Mouse (Mus musculus) heart, embryonic 15.5 days (tissue): ENCODE measurements around the gene Rtl10. TPM values are rescaled to one million over a fixed set of nuclear protein-coding genes. Genes with fewer than 3 reads are reported as not detected.

Experiments
- ATAC-seq: fragments of 200-750 bp; cut with Nextera tagmentation; replicated peaks from 2 replicates; pipeline ENCODE4 v1.8.0; 2017; ENCODE audit warnings: low read depth, moderate TSS enrichment; ENCODE audit not compliant: insufficient number of reproducible peaks, insufficient read depth, low FRiP score
- H3K27ac ChIP-seq: fragments of 300-500 bp; sonication (generic); 2 replicates; pipeline ENCODE4 v1.5.1; 2015; ENCODE audit warnings: mild to moderate bottlenecking, inconsistent platforms
- H3K27me3 ChIP-seq: fragments of 300-500 bp; sonication (generic); 2 replicates; pipeline ENCODE4 v1.6.1; 2015; ENCODE audit warnings: inconsistent platforms
- H3K36me3 ChIP-seq: fragments of 300-500 bp; sonication (generic); 2 replicates; pipeline ENCODE4 v1.6.1; 2015; ENCODE audit warnings: mild to moderate bottlenecking, inconsistent platforms
- H3K4me1 ChIP-seq: fragments of 300-500 bp; sonication (generic); replicated peaks from 2 replicates; pipeline ENCODE4 v1.6.1; 2015; ENCODE audit warnings: inconsistent platforms
- H3K4me2 ChIP-seq: fragments of 300-500 bp; sonication (generic); 2 replicates; pipeline ENCODE4 v1.6.1; 2015; ENCODE audit warnings: inconsistent platforms, mild to moderate bottlenecking, moderate library complexity
- H3K4me3 ChIP-seq: fragments of 300-500 bp; sonication (generic); 2 replicates; pipeline ENCODE4 v1.5.1; 2015; ENCODE audit warnings: mild to moderate bottlenecking, inconsistent platforms
- H3K9ac ChIP-seq: fragments of 300-500 bp; sonication (generic); 2 replicates; pipeline ENCODE4 v1.6.1; 2015; ENCODE audit warnings: mild to moderate bottlenecking, inconsistent platforms
- H3K9me3 ChIP-seq: fragments of 300-500 bp; sonication (generic); replicated peaks from 2 replicates; pipeline ENCODE4 v1.6.1; 2016; ENCODE audit warnings: inconsistent platforms
- WGBS: fragments of 180-500 bp; shearing (Covaris S2); methylation state at CpG from one replicate; pipeline ENCODE4 v1.1.7; 2015; ENCODE audit warnings: mixed read lengths; 5-methylcytosine and 5-hydroxymethylcytosine counted together
- polyA plus RNA-seq: library from polyadenylated mRNA; unstranded; fragments of >200 nt; fragmentation: Nextera tagmentation; extraction: Ambion mirVana; gene quantifications from 2 replicates; pipeline ENCODE4 v1.2.1, GENCODE M21; 2015

The Rtl10 gene
- polyA plus RNA-seq, 1 experiment from 2014 or later = 1.8 TPM

DNA sequence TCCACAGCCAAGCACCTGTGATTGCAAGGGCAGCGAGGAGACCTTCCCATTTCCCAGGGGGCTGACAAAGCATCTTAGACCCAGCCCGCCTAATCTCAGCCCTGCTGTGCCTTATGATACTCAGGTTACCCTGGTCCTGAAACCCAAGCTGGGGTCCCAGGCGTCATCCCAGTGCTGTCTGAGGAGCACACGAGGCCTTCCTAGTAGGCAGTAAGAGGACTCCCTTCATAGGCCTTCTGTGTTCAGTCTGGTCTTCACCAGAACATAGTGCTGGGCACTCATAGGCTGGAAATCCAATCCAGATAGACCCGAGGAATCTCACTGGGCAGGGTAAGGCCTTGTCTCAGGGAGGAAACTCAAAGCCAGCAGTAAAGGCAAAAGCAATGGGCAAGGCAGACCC is 14.9 kb upstream of the Rtl10 start:
- no peak overlapping the region for H3K27ac ChIP-seq
- no peaks in the 10 kb centered on the region for H3K36me3 ChIP-seq
- H3K4me3 ChIP-seq = no peak overlapping the region
- H3K4me1 ChIP-seq = no peaks in the 10 kb centered on the region
- no peak for ATAC-seq
- no peak overlapping the region for H3K4me2 ChIP-seq
- H3K9me3 ChIP-seq = no peaks in the 10 kb centered on the region
- WGBS = 66% methylated on average over 5 of the region's 5 CpGs
- H3K9ac ChIP-seq = no peak overlapping the region
- no peaks in the 10 kb centered on the region for H3K27me3 ChIP-seq

GRCm38 (mm10) chr16:18484386-18484785 is 14.3 kb upstream of the Rtl10 start:
- 35% methylated on average over 4 of the region's 4 CpGs for WGBS
- Histone ChIP-seq H3K27ac (no peak overlapping the region), H3K4me1 (no peaks in the 10 kb centered on the region), H3K9me3 (no peaks in the 10 kb centered on the region), H3K27me3 (no peaks in the 10 kb centered on the region), H3K4me3 (no peak overlapping the region), H3K36me3 (no peaks in the 10 kb centered on the region), H3K4me2 (no peak overlapping the region), H3K9ac (no peak overlapping the region)
- ATAC-seq = no peak

DNA sequence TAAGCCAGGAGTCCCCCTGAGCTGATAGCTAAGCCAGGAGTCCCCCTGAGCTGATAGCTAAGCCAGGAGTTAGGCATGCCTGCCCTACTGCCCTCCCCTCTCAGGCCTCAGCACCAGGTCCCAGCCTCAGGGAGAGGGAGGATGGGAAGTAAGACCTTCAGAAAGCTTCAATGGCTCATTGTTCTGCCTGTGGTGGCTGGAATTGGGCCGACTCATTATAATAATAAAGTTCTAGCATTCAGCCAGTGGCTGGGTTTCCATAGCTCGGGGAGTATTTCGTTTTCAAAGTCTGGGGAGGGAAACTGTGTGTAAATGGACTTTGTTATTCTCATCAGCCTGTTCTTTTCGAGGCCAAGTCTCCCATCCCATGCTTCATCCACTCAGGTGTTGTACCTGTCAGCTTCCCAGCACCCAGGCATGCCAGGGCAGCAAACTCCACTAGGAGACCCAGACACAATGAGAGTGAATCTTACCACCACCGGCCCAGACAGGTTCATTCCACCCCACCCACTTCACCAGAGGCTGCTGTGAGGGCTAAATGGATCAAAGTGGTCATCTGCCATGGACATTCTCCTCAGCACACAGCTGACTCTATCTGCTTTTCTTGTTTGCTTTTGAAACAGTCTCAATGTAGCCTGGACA is 13.8 kb upstream of the Rtl10 start:
- ATAC-seq = no peak
- H3K27ac ChIP-seq = no peak overlapping the region
- 55% methylated on average over 5 of the region's 5 CpGs for WGBS
- H3K4me1 ChIP-seq = no peaks in the 10 kb centered on the region
- H3K9ac ChIP-seq = no peak overlapping the region
- no peak overlapping the region for H3K4me2 ChIP-seq
- H3K4me3 ChIP-seq = no peak overlapping the region
- H3K36me3 ChIP-seq = no peaks in the 10 kb centered on the region
- no peaks in the 10 kb centered on the region for H3K27me3 ChIP-seq
- no peaks in the 10 kb centered on the region for H3K9me3 ChIP-seq

DNA sequence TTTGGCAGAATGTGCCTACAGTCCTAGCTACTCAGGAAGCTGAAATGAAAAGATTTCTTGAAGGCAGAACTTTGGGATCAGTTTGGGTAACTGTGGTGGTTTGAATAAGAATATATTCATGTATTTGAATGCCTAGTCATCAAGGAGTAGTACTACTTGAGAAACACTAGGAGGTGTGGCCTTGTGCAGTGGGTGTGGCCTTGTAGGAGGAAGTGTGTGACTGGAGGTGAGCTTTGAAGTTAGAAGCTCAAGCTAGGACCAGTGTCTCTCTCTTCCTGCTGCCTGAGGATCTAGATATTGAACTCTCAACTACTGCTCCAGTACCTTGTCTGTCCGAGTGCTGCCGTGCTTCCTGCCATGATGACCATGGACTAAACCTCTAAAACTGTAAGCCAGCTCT is 12.6 kb upstream of the Rtl10 start:
- Histone ChIP-seq H3K4me2 (no peak overlapping the region), H3K36me3 (no peaks in the 10 kb centered on the region), H3K4me3 (no peak overlapping the region), H3K9me3 (no peaks in the 10 kb centered on the region), H3K4me1 (no peaks in the 10 kb centered on the region), H3K9ac (no peak overlapping the region), H3K27ac (no peak overlapping the region), H3K27me3 (no peaks in the 10 kb centered on the region)
- no peak for ATAC-seq
- 90% methylated on average over 2 of the region's 2 CpGs for WGBS

GRCm38 (mm10) chr16:18490281-18490680 is 8.4 kb upstream of the Rtl10 start:
- Histone ChIP-seq H3K4me3 (no peak overlapping the region), H3K27ac (no peak overlapping the region), H3K9me3 (no peaks in the 10 kb centered on the region), H3K27me3 (no peaks in the 10 kb centered on the region), H3K4me1 (no peaks in the 10 kb centered on the region), H3K36me3 (no peaks in the 10 kb centered on the region), H3K9ac (no peak overlapping the region), H3K4me2 (no peak overlapping the region)
- WGBS = 90% methylated on average over 3 of the region's 3 CpGs
- no peak for ATAC-seq

- no peaks in the 10 kb centered on the region for H3K36me3 ChIP-seq
- no peak for ATAC-seq
- no peaks in the 10 kb centered on the region for H3K9me3 ChIP-seq
- H3K27ac ChIP-seq = no peak overlapping the region
- H3K27me3 ChIP-seq = no peaks in the 10 kb centered on the region
- H3K9ac ChIP-seq = no peak overlapping the region
- 63% methylated on average over 1 of the region's 1 CpGs for WGBS
- H3K4me2 ChIP-seq = no peak overlapping the region
- no peaks in the 10 kb centered on the region for H3K4me1 ChIP-seq
- H3K4me3 ChIP-seq = no peak overlapping the region
Measured at GRCm38 (mm10) chr16:18490894-18491293, 7.8 kb upstream of the Rtl10 start.

DNA sequence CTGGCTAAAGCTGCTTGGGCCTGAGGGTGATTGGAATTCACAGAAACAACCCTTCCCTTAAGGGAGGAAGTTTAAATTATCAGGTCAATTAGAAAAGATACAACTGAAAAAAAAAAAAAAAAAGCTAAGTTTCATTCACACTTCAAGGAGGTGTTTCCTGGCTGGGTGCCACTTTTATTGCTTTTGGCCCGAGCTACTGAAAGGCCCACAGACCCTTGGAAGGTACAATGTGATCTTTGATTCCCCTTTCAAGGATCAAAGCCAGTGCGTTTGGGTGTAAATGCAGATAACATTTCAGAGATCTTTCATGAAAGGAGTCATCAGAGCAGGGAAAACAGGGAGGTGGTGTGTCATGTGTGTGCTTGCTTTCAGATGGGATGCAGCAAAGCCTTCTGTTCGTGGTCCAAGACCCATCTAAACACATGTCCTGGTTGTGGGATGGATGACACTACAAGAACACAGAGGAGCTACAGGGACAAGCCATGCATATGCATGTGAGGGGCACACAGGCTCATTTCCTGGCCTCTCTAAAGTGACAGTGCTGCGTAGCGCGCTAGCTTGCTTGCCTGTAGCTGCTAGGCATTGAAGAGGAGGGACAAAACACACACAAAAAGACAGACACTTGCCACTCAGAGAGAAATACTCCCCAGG is 711 bp upstream of the Rtl10 start:
- Histone ChIP-seq H3K9me3 (no peaks in the 10 kb centered on the region), H3K27me3 (no peaks in the 10 kb centered on the region), H3K4me1 (peaks cover 21% of the 10 kb centered on the region), H3K9ac (peak overlapping the region; percentile 90), H3K4me3 (peak overlapping the region; percentile 89), H3K36me3 (peaks cover 7% of the 10 kb centered on the region; the same call in 1 of the 2 replicates), H3K27ac (peak overlapping the region; percentile 84), H3K4me2 (peak overlapping the region; percentile 92)
- 8% methylated on average over 6 of the region's 6 CpGs for WGBS
- ATAC-seq = peak; percentile 45

DNA sequence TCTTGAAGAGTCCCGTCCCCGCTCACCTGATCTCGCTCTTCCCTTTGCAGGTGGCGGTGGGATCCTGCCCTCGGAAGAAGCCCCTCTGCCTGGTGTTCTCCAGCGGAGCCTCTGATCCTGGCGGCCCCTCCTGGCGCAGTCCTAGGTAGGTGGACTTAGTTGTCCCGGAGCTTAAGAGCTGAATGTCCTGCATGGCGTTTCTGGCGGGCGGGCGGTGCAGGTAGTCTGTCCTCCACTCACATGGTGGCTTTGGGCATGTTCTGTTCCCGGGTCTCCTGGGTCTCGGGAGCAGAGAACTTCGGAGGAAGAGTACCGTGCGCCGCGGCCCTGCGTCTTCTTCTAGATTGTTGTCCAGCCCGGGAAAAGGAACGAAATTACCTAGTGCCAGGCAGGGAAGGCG is 295 bp downstream of the Rtl10 start:
- WGBS = under 1% methylated on average over 22 of the region's 24 CpGs
- Histone ChIP-seq H3K9ac (peak overlapping the region; percentile 90), H3K4me1 (peaks cover 21% of the 10 kb centered on the region), H3K9me3 (no peaks in the 10 kb centered on the region), H3K36me3 (peaks cover 10% of the 10 kb centered on the region; the same call in 1 of the 2 replicates), H3K4me2 (peak overlapping the region; percentile 92), H3K4me3 (peak overlapping the region; percentile 89), H3K27me3 (no peaks in the 10 kb centered on the region), H3K27ac (peak overlapping the region; percentile 57)
- no peak; the same call in 1 of the 2 replicates for ATAC-seq

DNA sequence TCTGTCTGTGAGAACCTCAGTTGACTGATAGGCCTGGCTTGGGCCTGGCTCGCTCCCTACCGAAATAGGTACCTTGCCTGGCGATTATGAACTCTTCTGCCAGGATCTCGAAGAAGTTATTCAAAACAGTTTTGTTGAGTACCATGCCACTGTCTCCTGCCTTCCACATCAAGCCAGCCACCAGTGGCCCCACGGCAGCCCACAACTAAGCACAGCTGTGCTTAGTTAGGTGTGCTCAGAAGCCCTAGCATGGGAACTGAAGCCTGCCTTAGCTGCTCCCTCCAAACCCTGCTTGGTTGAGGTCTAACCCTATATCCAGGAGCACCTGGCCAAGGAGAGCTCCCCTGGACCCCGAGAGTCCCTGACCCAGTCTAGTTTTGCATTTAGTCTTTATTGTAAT is 2.8 kb downstream of the Rtl10 start:
- H3K36me3 ChIP-seq = peaks cover 10% of the 10 kb centered on the region; the same call in 1 of the 2 replicates
- no peak overlapping the region for H3K4me2 ChIP-seq
- ATAC-seq = no peak
- no peak overlapping the region for H3K9ac ChIP-seq
- H3K9me3 ChIP-seq = no peaks in the 10 kb centered on the region
- no peak overlapping the region for H3K27ac ChIP-seq
- 92% methylated on average over 6 of the region's 6 CpGs for WGBS
- H3K4me1 ChIP-seq = peaks cover 21% of the 10 kb centered on the region
- H3K4me3 ChIP-seq = no peak overlapping the region
- H3K27me3 ChIP-seq = no peaks in the 10 kb centered on the region

- Histone ChIP-seq H3K36me3 (peaks cover 10% of the 10 kb centered on the region; the same call in 1 of the 2 replicates), H3K4me2 (no peak overlapping the region), H3K9ac (no peak overlapping the region), H3K4me1 (peaks cover 17% of the 10 kb centered on the region), H3K27ac (no peak overlapping the region), H3K27me3 (no peaks in the 10 kb centered on the region), H3K4me3 (no peak overlapping the region), H3K9me3 (no peaks in the 10 kb centered on the region)
- ATAC-seq = no peak
- WGBS = 88% methylated on average over 14 of the region's 14 CpGs
Measured at GRCm38 (mm10) chr16:18503566-18504342, 5.1 kb downstream of the Rtl10 start.

- Histone ChIP-seq H3K4me3 (no peak overlapping the region), H3K4me2 (no peak overlapping the region), H3K9me3 (no peaks in the 10 kb centered on the region), H3K9ac (no peak overlapping the region), H3K36me3 (0 out of 2 replicates have a peak, but pooled peaks cover 3% of the 10 kb centered on the region), H3K27me3 (no peaks in the 10 kb centered on the region), H3K27ac (no peak overlapping the region), H3K4me1 (peaks cover 11% of the 10 kb centered on the region; the same call in 1 of the 2 replicates)
- WGBS = 93% methylated on average over 3 of the region's 3 CpGs
- no peak for ATAC-seq
Measured at GRCm38 (mm10) chr16:18506524-18507199, 8.0 kb downstream of the Rtl10 start.
